Mouse (Mus musculus) adrenal gland, adult (tissue): ENCODE measurements around the gene Abhd10.

ENCODE experiments used
- DNase-seq, 2 experiments: peaks; one replicate each; pipeline ENCODE4 v3.0.0; 2022 to 2023; ENCODE audit warnings: low spot score in 1 of 2; ENCODE audit not compliant: inconsistent age in 2 of 2

Abhd10 gene

DNA sequence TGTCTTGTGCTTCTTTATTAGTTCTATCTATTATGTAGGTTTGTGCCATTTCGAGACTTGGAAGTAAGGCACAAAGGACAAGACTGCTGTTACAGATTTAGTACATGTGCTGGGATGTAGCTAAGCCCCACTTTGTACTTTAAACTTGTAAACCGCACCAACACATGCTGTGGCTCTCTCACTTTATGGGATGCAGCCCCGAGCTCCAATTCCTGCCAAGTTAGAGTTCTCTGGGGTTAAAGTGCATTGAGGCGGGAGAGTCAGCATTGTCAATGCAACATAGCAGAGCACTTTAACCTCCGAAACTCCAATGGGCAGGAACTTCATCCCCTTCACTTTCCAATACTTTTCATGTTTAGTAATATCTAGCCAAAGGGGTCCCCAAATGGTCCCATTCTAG is 13.6 kb downstream of the Abhd10 start:
- no peak for DNase-seq

GRCm38 (mm10) chr16:45724742-45725102 is 18.0 kb downstream of the Abhd10 start:
- no peak for DNase-seq

DNA sequence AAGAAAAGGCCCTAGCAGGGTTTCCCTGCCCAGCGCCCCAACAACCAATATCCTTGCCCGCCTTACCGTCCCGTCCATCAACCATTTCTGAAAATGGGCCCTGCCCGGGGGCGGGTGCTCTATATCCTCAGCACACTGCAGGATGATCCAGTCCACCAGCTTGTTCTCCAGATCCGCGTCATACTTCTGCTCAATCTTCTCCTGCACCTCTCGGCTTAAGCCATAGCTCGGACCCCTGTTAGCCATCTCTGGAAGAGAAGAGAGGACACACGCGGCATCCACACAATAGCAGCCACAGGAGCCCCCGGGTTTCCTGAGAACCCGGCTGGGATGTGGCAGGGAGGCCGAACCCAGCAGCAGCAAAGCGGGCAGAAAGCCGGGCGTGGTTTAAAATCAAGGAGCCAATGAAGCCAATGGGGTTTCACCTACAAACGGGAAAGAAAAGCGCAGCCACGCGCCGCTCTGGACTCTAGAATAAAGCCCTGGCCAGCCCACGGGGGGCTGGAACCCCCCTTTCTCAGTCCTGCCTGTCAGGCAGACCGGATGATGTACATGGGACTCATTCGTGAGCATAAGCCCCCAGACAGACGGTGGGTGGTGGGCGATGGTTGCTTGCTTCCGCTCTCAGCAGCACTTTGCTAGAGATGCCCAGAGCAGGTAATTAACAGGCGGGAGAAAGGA is 18.6 kb downstream of the Abhd10 start, which contains the start of gene Tagln3:
Tagln3 (minus strand) TSS at position 548 of the 681 bp plus-strand sequence.
- peak; percentile 29 to 78 for DNase-seq

- DNase-seq: no peak
These were observed 19.4 kb downstream of the Abhd10 start for GRCm38 (mm10) chr16:45723172-45723901.

DNA sequence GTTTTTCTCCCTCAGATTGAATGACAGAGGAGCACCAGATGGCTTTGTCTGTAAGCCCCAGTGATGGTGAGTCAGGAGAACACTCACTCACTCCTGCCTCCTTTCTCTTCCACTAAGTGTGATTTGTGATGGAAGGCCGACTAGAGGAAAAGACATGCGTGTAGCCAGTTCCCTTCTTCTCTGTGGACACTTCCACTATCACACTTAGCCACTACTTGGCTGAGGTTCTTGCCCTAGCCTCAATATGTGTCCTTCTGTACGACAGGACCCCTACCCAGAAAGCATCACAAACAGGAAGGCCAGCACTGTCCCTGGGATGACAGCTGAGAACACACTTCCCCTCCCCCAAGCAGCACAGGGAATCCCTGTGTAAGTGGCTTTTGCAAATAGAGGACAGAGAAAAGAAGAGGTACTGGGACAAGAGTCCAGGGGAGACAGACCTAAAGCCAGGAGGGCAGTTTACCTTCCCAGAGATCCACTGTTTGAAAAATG is 20.2 kb downstream of the Abhd10 start:
- no peak for DNase-seq

GRCm38 (mm10) chr16:45720022-45720630 is 22.6 kb downstream of the Abhd10 start:
- no peak for DNase-seq

DNA sequence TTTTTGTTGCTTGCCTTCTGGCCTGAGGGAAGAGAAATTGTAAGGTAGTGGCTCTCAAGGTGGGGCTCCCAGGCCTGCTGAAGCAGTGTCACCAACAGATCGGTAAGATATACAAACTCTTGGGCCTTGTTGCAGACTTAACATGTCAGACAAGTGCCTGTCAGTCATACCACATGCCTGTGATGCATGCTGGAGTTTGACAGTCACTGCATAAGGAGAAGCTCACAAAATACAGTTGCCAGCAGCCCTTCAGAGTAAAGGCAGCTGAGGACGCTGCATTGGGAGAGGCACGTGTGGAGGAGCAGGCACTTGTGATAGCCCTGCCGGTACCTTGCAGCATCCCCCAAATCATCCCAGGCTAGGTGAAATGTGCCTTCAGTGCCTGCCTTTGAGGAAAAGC is 24.5 kb downstream of the Abhd10 start:
- no peak for DNase-seq

DNA sequence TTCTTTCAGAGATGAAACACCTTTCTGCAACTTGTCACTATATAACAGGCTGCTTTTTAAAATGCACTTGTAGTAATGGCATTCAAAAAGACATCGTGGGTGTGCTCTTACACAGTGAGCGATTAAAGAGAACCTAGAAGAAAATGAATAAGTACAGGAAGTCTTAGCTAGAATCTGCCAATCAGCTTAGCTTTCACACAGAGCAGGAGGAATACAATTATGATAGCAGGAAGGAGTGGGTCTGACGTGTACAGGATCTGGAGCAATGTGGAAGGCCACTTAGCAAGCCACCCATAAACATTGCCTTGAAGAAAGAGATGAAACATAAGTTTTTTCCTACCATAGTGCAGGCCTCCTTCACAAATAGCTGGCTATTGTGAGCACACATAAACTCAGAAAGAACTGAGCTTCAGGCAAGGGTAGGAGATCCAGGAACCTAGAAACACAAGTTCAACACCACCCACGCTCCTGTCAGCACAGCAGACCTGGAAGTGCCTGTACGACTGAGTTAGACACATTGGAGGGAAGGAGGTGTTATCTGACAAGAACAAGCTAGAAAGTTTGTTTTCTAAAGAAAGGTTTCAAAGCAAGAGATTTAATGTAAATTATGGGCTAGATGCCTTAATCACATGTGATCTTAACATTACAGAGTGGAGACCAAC is 28.1 kb downstream of the Abhd10 start:
- no peak for DNase-seq

GRCm38 (mm10) chr16:45713878-45714277 is 28.9 kb downstream of the Abhd10 start:
- no peak for DNase-seq

DNA sequence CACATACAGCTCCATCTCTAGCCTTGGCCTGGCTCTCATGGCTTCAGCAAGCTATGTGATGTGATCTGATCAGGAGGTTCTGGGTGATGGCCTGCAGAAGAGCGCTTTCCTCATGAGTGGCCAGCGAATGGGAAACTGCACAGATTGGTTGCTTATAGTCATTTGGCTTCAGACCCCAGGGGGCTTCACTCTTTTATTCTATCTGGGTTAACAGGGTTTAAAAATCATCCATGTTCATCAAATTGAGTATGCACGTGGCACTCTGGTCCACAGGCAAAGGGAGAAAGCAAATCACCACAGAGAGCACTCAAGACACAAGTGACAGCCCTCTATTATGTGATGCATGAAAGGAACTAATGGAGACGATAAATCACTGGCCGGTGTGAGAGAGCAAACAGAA is 29.5 kb downstream of the Abhd10 start:
- DNase-seq: no peak

DNA sequence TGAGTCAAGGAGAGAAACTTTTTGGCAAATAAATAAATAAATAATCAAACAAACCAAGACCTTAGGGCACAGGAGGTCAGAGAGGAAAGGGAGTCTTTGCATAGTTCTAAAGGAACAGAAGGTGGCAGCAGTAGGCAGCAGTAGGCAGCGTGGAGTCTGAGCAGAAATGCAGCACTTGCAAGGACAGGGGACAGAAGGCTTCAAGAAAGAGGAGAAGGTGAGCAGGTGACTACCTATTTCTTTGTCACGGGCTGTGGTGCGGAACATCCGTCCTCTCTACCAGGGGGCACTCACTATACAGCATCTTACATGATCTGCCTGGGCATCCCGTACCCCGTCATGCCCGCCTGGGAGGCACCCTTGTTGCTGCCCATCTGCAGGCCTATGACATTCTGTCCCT is 31.5 kb downstream of the Abhd10 start:
- peak in 1 of 2 experiments; percentile 39 for DNase-seq

GRCm38 (mm10) chr16:45699301-45699700 is 43.5 kb downstream of the Abhd10 start:
- DNase-seq: no peak

DNA sequence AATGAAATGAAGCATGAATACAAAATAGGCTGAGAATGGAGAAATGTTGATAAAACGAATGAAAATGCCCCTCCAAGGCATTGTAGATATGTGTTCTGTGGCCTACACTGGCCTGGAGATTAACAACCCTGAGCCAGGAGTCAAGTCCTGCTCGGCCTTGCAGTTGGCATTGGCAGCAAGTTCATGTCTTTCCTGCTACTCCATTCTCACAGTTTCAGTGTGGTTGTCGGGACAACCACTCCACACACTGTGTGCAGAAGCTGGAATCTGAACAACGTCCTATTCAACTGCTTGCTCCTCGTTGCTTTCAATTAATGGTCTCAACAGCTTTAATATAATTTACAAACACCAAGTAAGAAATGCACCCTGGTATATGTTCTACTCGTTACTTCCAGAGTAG is 44.8 kb downstream of the Abhd10 start:
- DNase-seq: peak in 1 of 2 experiments; percentile 40

DNA sequence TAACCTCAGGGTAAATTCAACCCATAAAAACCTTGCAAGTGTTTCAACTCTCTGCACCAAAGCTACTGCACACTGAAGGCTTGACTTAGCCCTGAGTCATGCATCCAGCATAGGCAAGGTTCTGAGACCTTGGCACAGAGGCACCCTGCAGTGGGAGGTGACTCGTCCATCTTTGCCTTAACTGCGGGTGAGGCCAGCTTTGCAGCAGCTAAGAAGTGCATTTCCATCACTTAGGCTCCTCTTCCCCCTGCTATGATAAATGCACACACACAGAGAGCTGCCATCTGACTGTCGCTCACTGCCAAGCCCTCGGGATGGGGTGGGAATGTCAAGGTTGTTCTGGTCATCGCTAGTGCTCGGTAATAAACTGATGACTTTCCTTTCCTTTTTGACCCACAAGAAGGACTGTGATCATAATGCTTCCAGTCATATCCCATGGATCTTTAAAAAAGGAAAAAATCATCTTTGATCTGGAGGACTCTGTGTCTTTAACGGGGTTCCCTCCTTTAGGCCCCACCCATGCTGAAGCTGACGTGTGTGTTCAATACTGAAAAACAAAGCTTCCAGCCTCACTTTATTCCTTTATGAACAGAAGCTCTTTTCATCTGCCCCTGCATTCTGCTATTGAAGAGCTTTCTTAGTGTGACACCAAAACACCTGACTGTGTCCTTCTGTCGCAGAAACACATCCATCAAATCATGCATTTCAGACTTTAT is 47.2 kb downstream of the Abhd10 start:
- peak; percentile 48 to 85 for DNase-seq

- no peak for DNase-seq
These were observed 49.2 kb downstream of the Abhd10 start, which contains the start of gene Tmprss7 for GRCm38 (mm10) chr16:45693558-45693957. Tmprss7 (minus strand) TSS chr16:45693658.

DNA sequence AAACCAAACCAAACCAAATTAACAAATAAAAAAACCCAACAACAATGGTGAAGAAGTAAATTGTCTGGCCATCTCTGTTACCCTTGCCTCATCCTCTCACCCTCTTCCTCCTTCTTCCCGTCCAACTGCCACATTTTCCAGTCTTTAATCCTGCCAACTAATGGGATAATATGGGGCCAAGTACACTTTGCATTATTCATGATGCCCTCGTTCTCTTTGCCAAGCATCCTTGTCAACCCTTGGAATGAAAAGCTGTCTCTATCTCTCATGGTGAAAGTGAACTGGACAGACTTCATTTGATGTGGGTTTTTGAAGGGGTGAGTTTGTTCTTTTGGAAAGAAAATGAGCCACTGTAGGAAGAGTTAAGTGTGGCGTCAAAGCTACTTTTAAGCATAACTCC is 49.9 kb downstream of the Abhd10 start:
- DNase-seq: no peak

- DNase-seq: no peak
These were observed 52.6 kb downstream of the Abhd10 start for GRCm38 (mm10) chr16:45690178-45690577.

- DNase-seq: no peak
These were observed 55.9 kb downstream of the Abhd10 start for GRCm38 (mm10) chr16:45686833-45687232.

DNA sequence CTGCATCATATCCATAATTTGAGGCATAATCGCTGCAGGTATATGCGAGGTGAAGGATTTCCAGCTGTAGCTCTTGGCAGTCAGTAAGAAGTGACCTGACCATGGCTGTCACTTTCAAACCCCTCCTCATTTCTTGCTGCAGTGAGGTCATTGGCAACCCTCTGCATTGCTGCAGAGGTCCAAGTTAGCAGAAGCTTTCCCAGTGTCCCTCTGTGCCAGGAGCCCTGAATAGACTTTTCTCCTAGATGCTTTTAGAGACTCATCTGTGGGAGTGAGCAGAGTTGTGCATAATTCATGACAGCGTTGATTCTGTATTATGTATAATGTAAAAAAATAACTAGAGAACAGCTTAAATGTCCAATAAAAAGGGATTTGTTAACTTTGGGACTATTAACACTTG is 57.5 kb downstream of the Abhd10 start:
- no peak for DNase-seq

DNA sequence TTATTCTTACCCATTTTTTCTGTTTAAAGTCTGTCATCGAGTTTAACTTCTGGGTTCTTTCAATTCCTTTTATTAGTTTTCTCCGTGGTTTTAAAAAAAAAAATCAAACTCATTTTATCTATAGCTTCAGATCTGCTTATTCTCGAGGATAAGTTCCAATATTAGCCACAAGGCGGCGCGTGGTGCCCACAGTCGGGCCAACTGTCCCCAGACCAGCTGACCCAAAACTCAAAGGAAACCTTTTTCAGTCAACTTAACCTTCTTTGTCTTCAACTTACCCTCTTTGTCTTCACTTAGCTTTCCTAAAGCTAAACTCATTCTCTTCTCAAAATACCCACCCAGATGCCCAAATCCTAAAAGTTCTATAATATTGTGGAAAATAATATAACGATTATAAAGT is 57.9 kb downstream of the Abhd10 start:
- peak; percentile 58 to 91 for DNase-seq
